ENCODE assay signal across 8 mouse cellular contexts in genomic region chr3:89228180-89228549, GRCm38 (mm10). TPM values are rescaled to one million over a fixed set of nuclear protein-coding genes. Genes with fewer than 3 reads are reported as not detected.
DNase-seq lines count a peak whose midpoint lies in the region; ATAC-seq and TF ChIP-seq lines count a peak whose summit lies in the region.

No protein-coding gene starts in this region.

- 0 out of 2 replicates have a peak overlapping the region, but pooled peaks have one; percentile 19 for H3K9ac ChIP-seq in ES-Bruce4 (ENCODE audit: low read depth, poor library complexity, severe bottlenecking)
- H3K9ac ChIP-seq in forebrain, embryonic 12.5 days = peak overlapping the region; percentile 92; the same call in 1 of the 2 replicates
- H3K9ac ChIP-seq in heart, postnatal 0 days (replicated peaks; ENCODE audit: low read depth, low read length) = peak overlapping the region; percentile 22; the same call in 1 of the 2 replicates
- H3K9ac ChIP-seq in neural tube, embryonic 14.5 days (replicated peaks; ENCODE audit: low read depth, low read length) = peak overlapping the region; percentile 21; the same call in 1 of the 2 replicates

- peak overlapping the region; percentile 60 for H3K27ac ChIP-seq in ES-Bruce4 (ENCODE audit: insufficient read depth, low read length)
- H3K27ac ChIP-seq in forebrain, embryonic 12.5 days = peak overlapping the region; percentile 98
- H3K27ac ChIP-seq in heart, postnatal 0 days (ENCODE audit: low read depth) = 0 out of 2 replicates have a peak overlapping the region, but pooled peaks have one; percentile 13
- H3K27ac ChIP-seq in neural tube, embryonic 14.5 days (ENCODE audit: low read depth, low read length) = peak overlapping the region; percentile 70
- H3K27ac ChIP-seq in testis, adult 2 months (ENCODE audit: control insufficient read depth, insufficient read depth, low read depth, low read length) = peak overlapping the region; percentile 76

- DNase-seq in c-Kit-positive CD71-positive TER-119-negative erythroid progenitor cells, embryonic 14.5 days (ENCODE audit: low read depth) = peak; percentile 74
- peak; percentile 77 for DNase-seq in heart, postnatal 0 days (ENCODE audit: low spot score)
- DNase-seq in kidney, postnatal 25 days = peak; percentile 92 to 94
- DNase-seq in lung, adult 2 months = peak; percentile 92

- peak; percentile 94 for TF ChIP-seq CTCF in ES-Bruce4 (IDR thresholded peaks at IDR 0.05; ENCODE audit: low read depth, low read length)
- peak; percentile 96 for TF ChIP-seq CTCF in heart, postnatal 0 days (IDR thresholded peaks at IDR 0.05; ENCODE audit: low read depth)
- peak; percentile 76 for TF ChIP-seq CTCF in lung, adult 2 months (IDR thresholded peaks at IDR 0.05; ENCODE audit: insufficient read depth, low read length)
- TF ChIP-seq CTCF in testis, adult 2 months (IDR thresholded peaks at IDR 0.05; ENCODE audit: control insufficient read depth, insufficient read depth, insufficient replicate concordance, low read depth, low read length) = peak; percentile 98

- WGBS in forebrain, embryonic 12.5 days = under 1% methylated on average over 20 of the region's 20 CpGs
- 0% methylated on average over 20 of the region's 20 CpGs for WGBS in heart, postnatal 0 days
- under 1% methylated on average over 20 of the region's 20 CpGs for WGBS in lung, adult 2 months
- under 1% methylated on average over 18 of the region's 20 CpGs for WGBS in neural tube, embryonic 14.5 days

- peak; percentile 25; the same call in 1 of the 2 replicates for ATAC-seq in forebrain, embryonic 12.5 days (ENCODE audit: low FRiP score)
- ATAC-seq in heart, postnatal 0 days (ENCODE audit: insufficient read depth, low read depth) = peak; percentile 72
- ATAC-seq in neural tube, embryonic 14.5 days (ENCODE audit: low read depth) = peak; percentile 33; the same call in 1 of the 2 replicates

- peaks cover 10% of the 10 kb centered on the region for H3K4me1 ChIP-seq in ES-Bruce4 (ENCODE audit: control insufficient read depth, insufficient read depth, low read length)
- H3K4me1 ChIP-seq in forebrain, embryonic 12.5 days = peaks cover 54% of the 10 kb centered on the region
- peaks cover 17% of the 10 kb centered on the region for H3K4me1 ChIP-seq in heart, postnatal 0 days (ENCODE audit: control insufficient read depth, insufficient read depth)
- H3K4me1 ChIP-seq in lung, adult 2 months (ENCODE audit: control insufficient read depth, insufficient read depth, low read length) = peaks cover 4% of the 10 kb centered on the region; the same call in 1 of the 2 replicates
- H3K4me1 ChIP-seq in neural tube, embryonic 14.5 days (ENCODE audit: control insufficient read depth, insufficient read depth, low read length) = peaks cover 32% of the 10 kb centered on the region
- peaks cover 20% of the 10 kb centered on the region for H3K4me1 ChIP-seq in testis, adult 2 months (ENCODE audit: control insufficient read depth, insufficient read depth, low read length)

- TF ChIP-seq POLR2A in ES-Bruce4 (IDR thresholded peaks at IDR 0.05; ENCODE audit: insufficient read depth, low read length) = no peak
- peak; percentile 52; the same call in 1 of the 2 replicates for TF ChIP-seq POLR2A in lung, adult 2 months (IDR thresholded peaks at IDR 0.05; ENCODE audit: borderline replicate concordance, extremely low read depth, low read depth, low read length)
- peak; percentile 56; the same call in 1 of the 2 replicates for TF ChIP-seq POLR2A in testis, adult 2 months (IDR thresholded peaks at IDR 0.05; ENCODE audit: control insufficient read depth, low read depth, low read length)

- H3K9me3 ChIP-seq in ES-Bruce4 (replicated peaks; ENCODE audit: control insufficient read depth, insufficient read depth, low read length, poor library complexity, severe bottlenecking) = no peaks in the 10 kb centered on the region
- H3K9me3 ChIP-seq in forebrain, embryonic 12.5 days = no peaks in the 10 kb centered on the region
- no peaks in the 10 kb centered on the region for H3K9me3 ChIP-seq in heart, postnatal 0 days (replicated peaks; ENCODE audit: control insufficient read depth, low read length)
- no peaks in the 10 kb centered on the region for H3K9me3 ChIP-seq in neural tube, embryonic 14.5 days (ENCODE audit: control insufficient read depth, low read length)

- no peaks in the 10 kb centered on the region for H3K27me3 ChIP-seq in ES-Bruce4 (ENCODE audit: control insufficient read depth, insufficient read depth, low read length, poor library complexity, severe bottlenecking)
- no peaks in the 10 kb centered on the region for H3K27me3 ChIP-seq in forebrain, embryonic 12.5 days
- H3K27me3 ChIP-seq in heart, postnatal 0 days (ENCODE audit: control insufficient read depth, insufficient read depth, low read length) = peaks cover 21% of the 10 kb centered on the region; the same call in 1 of the 2 replicates
- H3K27me3 ChIP-seq in neural tube, embryonic 14.5 days (ENCODE audit: control insufficient read depth, insufficient read depth, low read length) = no peaks in the 10 kb centered on the region
- H3K27me3 ChIP-seq in testis, adult 2 months (ENCODE audit: control insufficient read depth, insufficient read depth, low read length) = no peaks in the 10 kb centered on the region

- no peaks in the 10 kb centered on the region for H3K36me3 ChIP-seq in ES-Bruce4 (ENCODE audit: control insufficient read depth, insufficient read depth, low read length, poor library complexity, severe bottlenecking)
- H3K36me3 ChIP-seq in forebrain, embryonic 12.5 days (replicated peaks) = peaks cover 24% of the 10 kb centered on the region
- H3K36me3 ChIP-seq in heart, postnatal 0 days (replicated peaks; ENCODE audit: control insufficient read depth, insufficient read depth, low read length) = no peaks in the 10 kb centered on the region
- no peaks in the 10 kb centered on the region for H3K36me3 ChIP-seq in neural tube, embryonic 14.5 days (ENCODE audit: control insufficient read depth, insufficient read depth, low read length)
- H3K36me3 ChIP-seq in testis, adult 2 months (ENCODE audit: control insufficient read depth, insufficient read depth, low read length) = no peaks in the 10 kb centered on the region

- peak overlapping the region; percentile 56 for H3K4me3 ChIP-seq in ES-Bruce4 (ENCODE audit: low read depth, low read length)
- H3K4me3 ChIP-seq in forebrain, embryonic 12.5 days (replicated peaks) = peak overlapping the region; percentile 76
- peak overlapping the region; percentile 50 for H3K4me3 ChIP-seq in heart, postnatal 0 days (ENCODE audit: low read depth, low read length)
- H3K4me3 ChIP-seq in lung, adult 2 months (replicated peaks; ENCODE audit: extremely low read depth, low read depth, low read length) = peak overlapping the region; percentile 59
- H3K4me3 ChIP-seq in neural tube, embryonic 14.5 days (ENCODE audit: low read depth, low read length) = peak overlapping the region; percentile 40
- H3K4me3 ChIP-seq in testis, adult 2 months (ENCODE audit: control insufficient read depth, low read depth, low read length) = peak overlapping the region; percentile 89

- H3K4me2 ChIP-seq in forebrain, embryonic 12.5 days = peak overlapping the region; percentile 95
- H3K4me2 ChIP-seq in heart, postnatal 0 days (ENCODE audit: low read depth, low read length) = peak overlapping the region; percentile 64
- peak overlapping the region; percentile 57 for H3K4me2 ChIP-seq in neural tube, embryonic 14.5 days (ENCODE audit: low read depth, low read length)

- TF ChIP-seq EP300 in ES-Bruce4 (IDR thresholded peaks at IDR 0.05; ENCODE audit: insufficient read depth, low read depth, low read length) = no peak
- TF ChIP-seq EP300 in heart, postnatal 0 days (IDR thresholded peaks at IDR 0.05; ENCODE audit: low read depth) = no peak

RNA-seq across cellular contexts. Expression of gene Muc1, which starts 0.7 kb away (rescaled TPM):
- 1.5 and 1.6 TPM in 2 replicates for polyA plus RNA-seq in ES-Bruce4 (2011; ENCODE audit: insufficient read depth, insufficient read length, low read depth, missing spikeins)
- polyA plus RNA-seq in forebrain, embryonic 12.5 days (2016; fragmentation: Nextera tagmentation; extraction: Ambion mirVana) = 3.8 and 4.7 TPM in 2 replicates
- total RNA-seq in heart, postnatal 0 days (2014; rRNA removed; ENCODE audit: low replicate concordance) = 9.3 TPM in 1 of 2 replicates, not detected in the other
- 0.20 and 0.69 TPM in 2 replicates for polyA plus RNA-seq in heart, postnatal 0 days (2015; fragmentation: Nextera tagmentation; extraction: Ambion mirVana)
- polyA plus RNA-seq in lung, adult 2 months (2012; rRNA removed) = 294 and 354 TPM in 2 replicates
- polyA plus RNA-seq in neural tube, embryonic 14.5 days (2014; fragmentation: Nextera tagmentation; extraction: Ambion mirVana) = 0.90 and 1.4 TPM in 2 replicates
- polyA plus RNA-seq in testis, adult 2 months (2012; rRNA removed) = 35.1 and 38.3 TPM in 2 replicates

RNA-seq across cellular contexts. Expression of gene Mtx1, which starts 1.3 kb away (rescaled TPM):
- 136 and 143 TPM in 2 replicates for polyA plus RNA-seq in ES-Bruce4 (2011; ENCODE audit: insufficient read depth, insufficient read length, low read depth, missing spikeins)
- 185 and 194 TPM in 2 replicates for polyA plus RNA-seq in forebrain, embryonic 12.5 days (2016; fragmentation: Nextera tagmentation; extraction: Ambion mirVana)
- total RNA-seq in heart, postnatal 0 days (2014; rRNA removed; ENCODE audit: low replicate concordance) = 101 and 247 TPM in 2 replicates
- polyA plus RNA-seq in heart, postnatal 0 days (2015; fragmentation: Nextera tagmentation; extraction: Ambion mirVana) = 96.7 and 99.3 TPM in 2 replicates
- 107 and 110 TPM in 2 replicates for polyA plus RNA-seq in lung, adult 2 months (2012; rRNA removed)
- 147 and 151 TPM in 2 replicates for polyA plus RNA-seq in neural tube, embryonic 14.5 days (2014; fragmentation: Nextera tagmentation; extraction: Ambion mirVana)
- polyA plus RNA-seq in testis, adult 2 months (2012; rRNA removed) = 482 and 525 TPM in 2 replicates

RNA-seq across cellular contexts. Expression of gene Thbs3, which starts 13.2 kb away (rescaled TPM):
- polyA plus RNA-seq in ES-Bruce4 (2011; ENCODE audit: insufficient read depth, insufficient read length, low read depth, missing spikeins) = 8.1 and 10.4 TPM in 2 replicates
- polyA plus RNA-seq in forebrain, embryonic 12.5 days (2016; fragmentation: Nextera tagmentation; extraction: Ambion mirVana) = 95.1 and 97.9 TPM in 2 replicates
- 21.4 and 26.4 TPM in 2 replicates for total RNA-seq in heart, postnatal 0 days (2014; rRNA removed; ENCODE audit: low replicate concordance)
- 16.4 and 17.4 TPM in 2 replicates for polyA plus RNA-seq in heart, postnatal 0 days (2015; fragmentation: Nextera tagmentation; extraction: Ambion mirVana)
- polyA plus RNA-seq in lung, adult 2 months (2012; rRNA removed) = 134 and 139 TPM in 2 replicates
- polyA plus RNA-seq in neural tube, embryonic 14.5 days (2014; fragmentation: Nextera tagmentation; extraction: Ambion mirVana) = 34.7 and 36.6 TPM in 2 replicates
- polyA plus RNA-seq in testis, adult 2 months (2012; rRNA removed) = 66.6 and 73.2 TPM in 2 replicates

RNA-seq across cellular contexts. Expression of gene Krtcap2, which starts 17.6 kb away (rescaled TPM):
- 163 and 164 TPM in 2 replicates for polyA plus RNA-seq in ES-Bruce4 (2011; ENCODE audit: insufficient read depth, insufficient read length, low read depth, missing spikeins)
- 249 and 252 TPM in 2 replicates for polyA plus RNA-seq in forebrain, embryonic 12.5 days (2016; fragmentation: Nextera tagmentation; extraction: Ambion mirVana)
- total RNA-seq in heart, postnatal 0 days (2014; rRNA removed; ENCODE audit: low replicate concordance) = 41.8 and 76.1 TPM in 2 replicates
- 192 and 216 TPM in 2 replicates for polyA plus RNA-seq in heart, postnatal 0 days (2015; fragmentation: Nextera tagmentation; extraction: Ambion mirVana)
- 189 and 252 TPM in 2 replicates for polyA plus RNA-seq in lung, adult 2 months (2012; rRNA removed)
- polyA plus RNA-seq in neural tube, embryonic 14.5 days (2014; fragmentation: Nextera tagmentation; extraction: Ambion mirVana) = 206 and 240 TPM in 2 replicates
- polyA plus RNA-seq in testis, adult 2 months (2012; rRNA removed) = 30.7 and 43.7 TPM in 2 replicates

RNA-seq across cellular contexts. Expression of gene Trim46, which starts 17.9 kb away (rescaled TPM):
- polyA plus RNA-seq in ES-Bruce4 (2011; ENCODE audit: insufficient read depth, insufficient read length, low read depth, missing spikeins) = 5.7 and 7.1 TPM in 2 replicates
- 25.1 and 26.6 TPM in 2 replicates for polyA plus RNA-seq in forebrain, embryonic 12.5 days (2016; fragmentation: Nextera tagmentation; extraction: Ambion mirVana)
- total RNA-seq in heart, postnatal 0 days (2014; rRNA removed; ENCODE audit: low replicate concordance) = 0.08 and 0.62 TPM in 2 replicates
- 0.44 and 0.45 TPM in 2 replicates for polyA plus RNA-seq in heart, postnatal 0 days (2015; fragmentation: Nextera tagmentation; extraction: Ambion mirVana)
- polyA plus RNA-seq in lung, adult 2 months (2012; rRNA removed) = 11.0 and 11.8 TPM in 2 replicates
- polyA plus RNA-seq in neural tube, embryonic 14.5 days (2014; fragmentation: Nextera tagmentation; extraction: Ambion mirVana) = 61.6 and 70.7 TPM in 2 replicates
- 27.7 and 27.9 TPM in 2 replicates for polyA plus RNA-seq in testis, adult 2 months (2012; rRNA removed)

Comparison
In these comparisons a context has a peak if more than half of its experiments do, and no peak if none do; other contexts are left out.
1. Peak in every context shown above with its lines: DNase-seq, ATAC-seq, H3K4me3 ChIP-seq and H3K27ac ChIP-seq.
2. H3K27ac ChIP-seq: peak in every context shown above with its lines; median percentile 98 in forebrain, embryonic 12.5 days; 76 in testis, adult 2 months; 70 in neural tube, embryonic 14.5 days; 60 in ES-Bruce4; 13 in heart, postnatal 0 days.
3. H3K9ac ChIP-seq: peak in every context shown above with its lines; median percentile 92 in forebrain, embryonic 12.5 days; 22 in heart, postnatal 0 days; 21 in neural tube, embryonic 14.5 days; 19 in ES-Bruce4.